Mouse (Mus musculus): Measurements from ENCODE around the gene Gstm5. TPM values are rescaled to one million over a fixed set of nuclear protein-coding genes. Genes with fewer than 3 reads are reported as not detected.

Gstm5 gene
- total RNA-seq, 2 experiments from 2014 or later: 80.6 to 81.3 TPM

DNA sequence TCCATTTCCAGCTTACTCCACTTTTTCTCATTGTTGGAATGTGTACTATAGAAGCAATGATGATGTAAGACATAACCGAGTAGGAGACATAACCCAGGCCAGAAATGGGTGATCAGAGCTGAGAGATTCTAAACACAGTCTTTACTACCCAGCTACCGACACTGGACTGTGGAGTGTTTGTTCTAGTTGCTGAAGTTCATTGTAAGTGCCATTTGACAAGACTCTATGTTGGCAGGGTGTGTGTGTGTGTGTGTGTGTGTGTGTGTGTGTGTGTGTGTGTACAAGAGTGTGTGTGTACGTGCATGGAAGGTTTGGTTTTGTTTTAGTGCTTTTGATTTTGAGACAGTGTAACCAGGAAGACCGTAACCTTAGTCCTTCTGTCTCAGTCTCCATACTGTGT lies 34.1 kb downstream of the Gstm5 start:
- intact Hi-C loops (cut with DNase I): no loop called here
- DNase-seq: no peak

DNA sequence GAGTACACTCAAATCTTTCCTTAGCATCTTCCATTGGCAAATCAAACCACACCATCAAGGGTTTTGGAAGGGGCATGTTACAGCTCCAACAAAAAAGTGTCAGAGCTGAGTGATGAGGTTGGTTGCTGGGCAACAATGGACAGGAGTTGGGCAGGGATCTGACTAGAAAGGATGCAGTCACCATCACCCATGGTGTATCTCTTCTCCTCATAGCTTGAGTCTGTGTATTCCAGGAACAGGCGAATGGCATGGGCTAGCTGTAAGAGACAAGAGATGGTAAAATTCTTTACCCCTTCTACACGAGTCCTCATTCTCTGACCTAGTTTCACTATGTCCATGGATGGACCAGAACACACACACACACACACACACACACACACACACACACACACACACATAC lies 35.5 kb downstream of the Gstm5 start:
- no peak for DNase-seq
- intact Hi-C loops (cut with DNase I): no loop called here

DNA sequence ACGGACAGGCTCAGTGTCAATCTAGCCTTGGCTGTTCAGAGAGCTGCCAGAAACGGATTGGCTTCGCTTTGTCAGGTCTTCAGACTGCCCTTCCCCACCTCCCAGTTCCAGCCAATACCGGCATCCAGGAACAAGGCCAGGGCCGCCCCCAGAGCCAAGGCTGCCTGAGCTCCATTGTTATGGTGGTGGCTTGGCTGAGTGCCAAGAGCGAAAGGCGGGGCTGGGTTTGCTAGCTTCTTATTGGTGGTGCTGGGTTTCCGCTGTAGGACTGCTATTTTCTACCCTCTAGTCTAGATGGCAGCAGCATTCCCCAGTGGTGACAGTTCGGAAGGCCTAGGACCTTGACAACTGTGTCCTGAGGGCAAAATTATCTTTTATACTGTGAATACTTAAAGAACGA lies 36.0 kb downstream of the Gstm5 start, which contains the start of gene Gstm7:
Gstm7 (minus strand) TSS at position 148 of the 400 bp plus-strand sequence.
- intact Hi-C loops (cut with DNase I): no loop called here

DNA sequence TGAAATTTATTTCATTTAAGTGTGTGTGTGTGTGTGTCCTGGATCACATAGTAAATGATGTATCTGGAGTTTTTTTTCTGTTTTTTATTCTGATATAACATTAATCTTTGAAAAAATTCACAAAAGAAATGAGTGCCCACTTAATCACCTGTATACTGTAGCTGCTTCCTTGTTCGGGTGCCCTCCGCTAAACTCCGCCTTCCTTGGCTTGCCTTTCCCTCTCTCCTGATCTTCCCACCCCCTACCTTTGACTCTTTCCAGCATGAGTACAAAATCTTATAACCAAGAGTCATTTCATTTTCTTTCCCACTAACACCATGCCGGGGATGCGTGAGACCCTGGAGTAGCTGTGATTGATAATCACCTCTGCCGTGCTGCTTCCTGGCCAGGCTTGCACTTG lies 36.5 kb downstream of the Gstm5 start:
- intact Hi-C loops (cut with DNase I): no loop called here
- DNase-seq: no peak

More for the DNA sequence above, 36.0 kb downstream of the Gstm5 start, which contains the start of gene Gstm7:
- DNase-seq: peak; percentile 100

DNA sequence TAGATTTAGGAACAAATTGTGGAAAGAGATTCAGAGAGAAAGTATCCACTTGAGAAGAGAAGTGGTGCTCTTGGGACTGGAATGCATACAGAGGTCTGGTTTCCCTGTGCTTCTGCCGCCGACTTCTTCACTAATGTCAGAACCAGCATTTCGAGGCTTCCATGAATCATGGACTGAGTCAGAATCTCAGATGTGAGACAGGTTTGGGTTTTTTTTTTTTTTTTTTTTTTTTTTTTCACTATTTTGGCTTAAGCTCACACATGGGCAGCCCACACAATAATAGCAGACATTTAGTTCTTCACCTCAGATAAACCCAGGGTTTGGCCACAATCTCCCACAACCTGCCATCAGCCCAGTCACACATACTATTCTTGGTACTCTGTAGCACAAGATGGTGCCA lies 39.6 kb downstream of the Gstm5 start:
- DNase-seq: no peak
- intact Hi-C loops (cut with DNase I): no loop called here

DNA sequence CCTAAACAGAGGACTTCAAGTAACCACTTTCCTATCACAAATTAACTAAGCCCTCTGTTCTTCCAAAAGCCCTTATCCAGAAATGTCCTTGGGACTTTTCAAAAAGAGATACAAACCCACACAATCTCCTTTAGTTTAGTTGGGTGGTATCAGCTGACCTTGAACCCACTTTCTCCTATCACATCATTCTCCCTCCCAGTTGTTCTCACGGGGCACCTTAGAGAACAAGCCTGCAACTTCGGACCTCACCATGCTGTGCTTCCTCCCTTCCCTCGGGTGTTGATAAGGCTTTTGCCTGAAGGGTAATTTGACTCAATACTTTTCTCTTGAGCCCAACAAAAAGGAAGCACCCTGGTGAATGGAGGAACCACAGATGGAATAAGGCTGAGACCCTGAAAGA lies 40.3 kb downstream of the Gstm5 start:
- intact Hi-C loops (cut with DNase I): no loop called here
- no peak for DNase-seq

DNA sequence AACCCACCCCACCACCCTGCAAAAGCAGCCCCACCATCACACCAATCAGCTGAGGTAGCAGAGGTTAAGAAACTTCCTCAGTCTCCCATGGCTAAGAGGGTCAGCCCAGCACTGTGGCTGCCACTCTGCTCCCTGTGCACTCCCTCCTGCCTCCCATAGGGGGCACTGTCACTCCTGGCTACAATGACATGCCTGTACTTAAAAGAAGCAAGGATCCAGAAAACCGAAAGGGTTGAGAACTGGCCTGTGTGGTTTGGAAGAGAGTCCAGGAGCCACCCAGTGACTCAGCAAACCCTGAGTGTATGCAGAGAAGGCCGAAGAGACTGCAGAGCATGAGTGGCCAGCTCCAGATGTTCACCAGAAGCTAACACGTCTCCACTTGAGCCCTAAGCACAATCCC lies 43.8 kb downstream of the Gstm5 start:
- intact Hi-C loops (cut with DNase I): no loop called here

DNA sequence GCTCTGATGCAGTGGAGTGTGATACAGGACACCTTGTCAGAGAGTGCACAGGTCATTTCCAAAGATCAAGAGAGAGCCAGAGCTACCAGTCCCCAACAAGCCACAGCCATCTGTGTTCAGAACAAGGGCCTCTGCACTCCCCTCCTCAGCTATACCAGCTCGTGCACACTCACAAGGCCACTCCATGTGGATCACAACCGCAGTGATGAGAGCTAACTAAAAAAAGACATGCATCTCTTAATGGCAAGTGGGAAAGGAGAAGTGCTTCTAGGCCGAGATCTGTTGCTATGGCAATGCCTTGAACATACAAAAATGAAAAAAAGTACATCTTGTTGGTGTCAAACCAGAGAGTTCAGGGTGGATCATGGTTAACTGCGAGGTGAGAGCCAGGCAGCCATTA lies 44.2 kb downstream of the Gstm5 start:
- no peak for DNase-seq
- intact Hi-C loops (cut with DNase I): no loop called here

More for the DNA sequence above, 43.8 kb downstream of the Gstm5 start:
- peak; percentile 39 for DNase-seq

DNA sequence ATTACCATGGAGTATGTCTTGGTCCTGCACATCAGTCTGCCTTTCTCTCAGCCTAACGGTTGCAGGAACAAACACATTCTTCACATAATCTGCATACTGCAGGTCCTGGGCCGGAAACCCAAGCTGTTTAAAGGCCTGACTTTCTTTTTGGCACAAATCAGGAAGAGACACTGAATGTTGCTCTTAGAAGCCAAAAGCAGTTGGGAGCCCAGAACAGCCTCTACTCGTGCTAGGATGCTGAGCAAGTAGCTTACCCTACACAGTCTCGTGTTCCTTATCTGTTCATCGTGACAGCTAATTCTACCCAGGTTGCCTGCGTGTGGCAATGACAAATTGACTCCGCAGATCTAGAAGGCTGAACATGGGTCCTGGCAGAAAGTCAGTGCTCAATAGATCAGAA lies 44.9 kb downstream of the Gstm5 start:
- no peak for DNase-seq
- intact Hi-C loops (cut with DNase I): no loop called here

DNA sequence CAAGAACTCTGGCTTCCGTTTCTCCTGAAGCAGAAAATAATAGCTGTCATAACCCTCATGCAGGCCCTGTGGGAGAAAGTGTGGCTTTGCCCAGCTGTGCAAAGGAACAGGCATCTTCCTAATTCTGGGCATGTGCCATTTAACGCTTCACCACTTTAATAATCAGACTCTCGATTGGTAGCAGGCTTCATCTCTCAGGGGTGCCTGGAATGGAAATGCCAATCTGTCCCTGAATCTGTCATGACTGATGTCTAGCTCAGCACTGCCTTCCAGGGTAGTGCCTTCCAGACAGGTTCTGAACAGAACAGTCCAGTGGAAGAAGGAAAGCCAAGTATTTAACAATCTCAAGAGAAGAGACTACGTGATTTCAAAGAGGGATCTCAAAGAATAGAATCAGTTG lies 45.6 kb downstream of the Gstm5 start:
- intact Hi-C loops (cut with DNase I): no loop called here
- peak; percentile 30 for DNase-seq

DNA sequence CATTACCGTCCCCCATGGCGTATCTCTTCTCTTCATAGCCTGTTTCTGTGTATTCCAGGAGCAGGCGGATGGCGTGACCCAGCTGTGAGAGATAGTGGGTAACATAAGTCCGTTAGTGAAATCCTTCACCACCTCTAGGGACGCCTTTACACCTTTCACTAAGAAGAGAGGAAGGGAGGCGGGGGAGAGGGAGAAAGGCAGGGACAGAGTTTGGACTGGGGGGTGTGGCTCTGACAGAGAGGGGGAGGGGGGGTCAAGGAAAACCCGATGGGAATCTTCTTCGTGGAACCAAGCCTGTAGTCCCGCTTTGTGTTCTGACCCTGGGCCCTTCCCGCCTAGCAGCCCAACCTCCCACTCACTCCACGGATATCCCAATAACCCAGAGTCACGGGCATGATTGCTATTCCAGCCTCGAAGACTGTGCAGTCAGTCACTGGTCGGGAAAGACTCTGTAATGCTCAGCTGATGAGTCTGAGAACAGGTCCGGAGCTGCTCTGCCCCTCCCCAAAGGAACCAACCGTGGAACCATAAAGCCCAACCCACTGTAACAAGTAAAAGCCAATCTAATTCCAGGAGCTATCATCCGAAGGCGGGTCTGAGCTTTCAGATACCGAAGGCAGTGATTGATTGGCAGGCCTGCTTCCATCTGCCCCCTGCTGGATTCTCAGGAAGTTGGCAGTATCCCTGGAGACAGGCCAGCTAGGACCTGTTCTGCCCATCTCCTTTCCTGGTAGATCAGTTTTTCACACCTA lies 47.8 kb downstream of the Gstm5 start, which contains the start of gene Gstm6:
Gstm6 (minus strand) TSS at position 511 of the 752 bp plus-strand sequence.
- peak; percentile 32 for DNase-seq
- intact Hi-C loops (cut with DNase I): no loop called here

DNA sequence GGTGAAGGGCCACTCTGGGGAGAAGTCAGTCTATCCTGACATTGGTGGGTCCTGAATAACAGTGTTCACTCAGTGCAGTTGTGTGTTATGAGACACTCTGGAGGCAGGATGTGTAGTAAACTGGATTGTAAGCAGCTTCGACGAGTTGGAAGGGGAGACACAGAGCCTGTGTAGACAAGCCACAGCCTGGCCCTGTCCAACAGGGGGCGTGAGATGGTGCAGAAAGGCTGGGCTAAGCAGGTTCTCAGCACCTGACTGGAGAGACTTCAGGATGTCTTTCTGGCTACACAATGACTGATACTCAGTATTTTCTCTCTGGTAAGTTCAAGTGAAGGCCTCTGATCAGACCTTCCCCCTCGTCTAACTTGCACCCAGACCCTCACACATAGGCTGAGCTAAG lies 50.1 kb downstream of the Gstm5 start:
- intact Hi-C loops (cut with DNase I): no loop called here

More for the DNA sequence above, 50.1 kb downstream of the Gstm5 start:
- DNase-seq: no peak

Other genes with a start within 250 kb of the Gstm5 start
- gene Ahcyl1, start 199.3 kb upstream of the Gstm5 start, total RNA-seq (2021): 100 to 1,000 TPM; 185 to 200 TPM
- 10 to 100 TPM; 10.6 to 11.6 TPM for gene Csf1, start 135.4 kb upstream of the Gstm5 start, total RNA-seq (2021)
- not detected for gene Eps8l3, start 18.6 kb upstream of the Gstm5 start, total RNA-seq (2021)
- gene Gstm7, start 36.0 kb downstream of the Gstm5 start, total RNA-seq (2021): 10 to 100 TPM; 29.3 to 29.7 TPM
- 1 to 10 TPM; 4.9 to 5.3 TPM for gene Gstm6, start 47.9 kb downstream of the Gstm5 start, total RNA-seq (2021)
- gene Gstm3, start 73.5 kb downstream of the Gstm5 start, total RNA-seq (2021): not detected
- gene Gstm2, start 90.6 kb downstream of the Gstm5 start, total RNA-seq (2021): 1 to 10 TPM; 3.2 to 3.8 TPM
- 10 to 100 TPM; 60.4 to 75.2 TPM for gene Gstm1, start 122.2 kb downstream of the Gstm5 start, total RNA-seq (2021)
- 10 to 100 TPM; 10.3 to 10.9 TPM for gene Gstm4, start 149.1 kb downstream of the Gstm5 start, total RNA-seq (2021)
- gene Ampd2, start 190.8 kb downstream of the Gstm5 start, total RNA-seq (2021): 10 to 100 TPM; 65.3 to 75.4 TPM
- under 1 TPM in 1 of 2 experiments, not detected in 1; 0.44 TPM for gene Gnat2, start 197.0 kb downstream of the Gstm5 start, total RNA-seq (2021)

All from left cerebral cortex, postnatal 4 days (tissue).